Mouse (Mus musculus): ENCODE results near the gene Rhbdf1.
"Not testable (repeated sequence)": the region's sequence is repeated elsewhere in the genome, so short reads cannot be mapped to it uniquely, and the experiment has no call there.

Rhbdf1 gene

DNA sequence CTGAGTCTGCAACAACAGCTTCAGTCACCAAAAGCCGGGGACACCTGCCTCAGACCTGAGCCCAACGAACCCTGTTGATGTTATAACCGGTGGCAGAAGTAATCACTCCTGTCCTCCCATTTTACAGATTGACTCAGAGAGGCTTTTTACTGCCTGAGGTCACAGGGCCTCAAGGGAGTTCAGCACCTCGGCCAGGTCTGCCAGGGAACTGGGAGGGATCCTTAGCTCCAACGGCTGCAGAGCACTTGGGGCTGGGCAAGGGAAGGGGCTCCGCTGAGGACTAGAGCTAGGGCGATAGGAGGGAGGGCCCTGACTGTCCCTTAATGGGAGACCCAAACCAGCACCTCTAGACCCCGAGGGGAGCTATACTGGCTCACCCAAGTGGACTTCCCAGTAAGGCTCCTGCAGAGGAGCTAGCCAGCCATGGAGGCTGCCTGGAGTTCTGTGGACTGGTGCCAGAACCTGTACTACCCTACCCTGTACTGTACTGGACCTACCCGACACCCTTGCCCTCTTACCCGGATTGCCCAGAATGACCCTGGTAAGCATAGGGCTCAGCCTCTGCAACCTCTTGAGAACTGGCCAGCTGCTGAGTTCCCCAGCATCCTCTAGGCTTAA is 1.4 kb downstream of the Rhbdf1 start:
- DNase-seq: no peak

- no peak for DNase-seq
Observed at GRCm38 (mm10) chr11:32219287-32219686, 2.8 kb downstream of the Rhbdf1 start.

GRCm38 (mm10) chr11:32218501-32219050 is 3.5 kb downstream of the Rhbdf1 start:
- DNase-seq: peak; percentile 41

GRCm38 (mm10) chr11:32216851-32217250 is 5.2 kb downstream of the Rhbdf1 start:
- peak; percentile 87 for DNase-seq

DNA sequence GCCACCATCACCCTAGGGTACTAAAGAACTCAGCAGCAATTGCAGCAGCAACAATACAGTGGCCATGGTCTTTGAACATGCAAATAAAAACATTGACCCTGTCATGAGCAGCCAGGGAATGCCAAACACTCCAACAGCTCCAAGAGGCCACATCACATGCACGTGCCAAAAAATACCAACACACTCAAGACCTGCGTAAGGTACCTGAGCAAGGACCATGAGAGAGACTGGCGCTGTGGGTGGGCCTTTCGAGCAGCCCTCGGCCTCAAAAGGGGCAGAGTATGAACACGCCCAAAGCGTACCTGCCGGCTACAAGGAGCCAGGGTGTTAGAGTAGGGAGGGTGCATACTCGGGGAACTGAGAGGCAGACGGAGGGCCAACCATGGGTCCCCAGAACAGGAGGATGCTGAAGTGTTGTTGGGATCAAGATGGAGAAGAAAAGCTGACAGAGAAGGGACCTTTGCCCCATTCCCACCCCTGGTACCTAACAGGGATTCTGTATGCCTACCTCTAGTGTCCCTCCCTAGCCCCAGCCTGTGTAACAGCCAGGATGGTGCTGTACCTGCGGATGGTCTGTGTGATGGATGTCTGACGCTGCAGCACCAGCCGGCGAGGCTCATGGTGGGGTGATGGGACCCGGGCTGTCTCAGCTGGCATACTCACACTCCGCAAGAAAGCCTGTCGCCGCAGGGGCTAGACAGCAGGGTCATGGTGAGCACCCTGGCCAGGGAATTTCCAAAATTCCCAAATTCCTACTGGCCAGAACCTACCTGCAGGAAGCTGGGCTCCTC is 6.5 kb downstream of the Rhbdf1 start:
- no peak for DNase-seq

DNA sequence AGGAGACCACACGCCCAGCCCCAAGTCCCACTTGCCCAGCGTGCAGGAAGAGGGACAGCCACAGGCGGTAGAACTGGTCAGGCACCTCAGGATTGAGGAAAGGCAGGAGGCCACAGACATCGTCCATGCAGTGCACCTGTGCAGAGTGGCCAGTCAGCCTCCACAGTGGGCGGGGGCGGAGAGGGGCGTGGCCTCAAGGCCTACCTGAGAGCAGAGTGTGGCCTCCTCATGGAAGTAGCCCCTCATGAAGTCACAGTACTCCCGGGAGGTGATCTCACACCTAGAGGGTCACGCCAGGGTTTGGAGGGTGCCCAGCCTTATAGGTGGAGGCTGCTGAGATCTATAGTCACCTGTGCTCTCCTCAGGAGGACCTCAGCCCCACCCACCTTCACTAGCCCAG is 11.5 kb downstream of the Rhbdf1 start:
- DNase-seq: no peak

GRCm38 (mm10) chr11:32205058-32205873 is 16.8 kb downstream of the Rhbdf1 start, which contains the start of gene Snrnp25:
Snrnp25 (plus strand) TSS chr11:32205415.
- peak; percentile 99 for DNase-seq

DNA sequence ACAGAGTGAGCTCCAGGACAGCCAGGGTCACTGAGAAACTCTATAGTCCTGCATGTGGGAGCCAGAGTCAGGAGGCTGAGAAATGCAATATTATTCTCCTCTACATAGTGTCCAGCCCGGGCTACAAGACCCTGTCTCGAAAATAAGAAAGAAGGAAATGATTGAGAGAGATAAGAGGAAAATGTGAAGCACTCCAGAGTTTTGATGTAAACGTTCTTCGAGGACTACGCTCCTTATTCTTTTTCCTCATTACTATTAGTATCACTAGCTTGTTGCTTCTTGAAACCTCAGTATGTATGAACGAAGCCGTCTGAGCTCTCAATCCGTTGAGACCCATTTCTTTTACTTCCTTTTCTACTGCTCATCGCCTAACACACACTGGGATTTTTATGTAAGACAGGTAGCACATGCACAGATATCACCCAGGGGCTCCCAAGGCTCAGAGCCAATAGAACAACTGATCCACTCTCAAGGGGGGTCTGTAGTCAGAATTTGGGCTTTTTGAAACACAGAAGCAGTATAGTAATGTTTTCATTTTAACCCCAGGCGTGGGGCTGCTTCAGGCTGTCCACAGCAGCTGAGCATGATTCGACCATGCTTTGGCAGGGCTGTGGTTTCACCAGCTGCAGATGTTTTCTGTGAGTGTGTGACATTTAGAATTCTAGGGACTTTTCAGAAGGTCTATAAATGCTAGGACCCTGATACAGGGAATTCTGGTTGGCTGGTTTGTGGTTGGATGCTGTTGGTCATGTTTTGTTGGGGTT is 20.0 kb downstream of the Rhbdf1 start:
- DNase-seq: no peak

GRCm38 (mm10) chr11:32200992-32201391 is 21.1 kb downstream of the Rhbdf1 start:
- not testable (repeated sequence) for DNase-seq

- no peak for DNase-seq
Observed at GRCm38 (mm10) chr11:32200075-32200601, 22.0 kb downstream of the Rhbdf1 start, which contains the start of gene Il9r. Il9r (minus strand) TSS chr11:32200279.

DNA sequence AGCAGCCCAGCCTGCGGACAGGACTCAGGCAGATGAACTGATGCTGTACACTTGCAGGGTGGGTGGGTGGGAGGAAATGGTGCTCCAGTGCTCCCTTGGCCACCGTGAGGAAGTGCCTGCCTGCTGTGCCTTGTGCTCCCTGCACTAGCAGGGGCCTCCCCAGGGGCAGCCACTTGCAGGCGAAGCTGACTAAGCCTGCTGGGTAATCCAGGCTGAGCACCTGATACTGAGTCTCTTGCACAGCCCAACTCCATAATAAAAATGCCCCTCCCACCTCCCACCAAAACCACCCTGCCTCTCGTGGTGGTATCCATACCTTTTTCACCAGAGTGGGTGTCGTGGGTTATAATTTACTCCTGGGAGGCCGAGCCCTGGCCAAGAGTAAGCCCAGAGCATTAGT is 22.9 kb downstream of the Rhbdf1 start:
- no peak for DNase-seq

DNA sequence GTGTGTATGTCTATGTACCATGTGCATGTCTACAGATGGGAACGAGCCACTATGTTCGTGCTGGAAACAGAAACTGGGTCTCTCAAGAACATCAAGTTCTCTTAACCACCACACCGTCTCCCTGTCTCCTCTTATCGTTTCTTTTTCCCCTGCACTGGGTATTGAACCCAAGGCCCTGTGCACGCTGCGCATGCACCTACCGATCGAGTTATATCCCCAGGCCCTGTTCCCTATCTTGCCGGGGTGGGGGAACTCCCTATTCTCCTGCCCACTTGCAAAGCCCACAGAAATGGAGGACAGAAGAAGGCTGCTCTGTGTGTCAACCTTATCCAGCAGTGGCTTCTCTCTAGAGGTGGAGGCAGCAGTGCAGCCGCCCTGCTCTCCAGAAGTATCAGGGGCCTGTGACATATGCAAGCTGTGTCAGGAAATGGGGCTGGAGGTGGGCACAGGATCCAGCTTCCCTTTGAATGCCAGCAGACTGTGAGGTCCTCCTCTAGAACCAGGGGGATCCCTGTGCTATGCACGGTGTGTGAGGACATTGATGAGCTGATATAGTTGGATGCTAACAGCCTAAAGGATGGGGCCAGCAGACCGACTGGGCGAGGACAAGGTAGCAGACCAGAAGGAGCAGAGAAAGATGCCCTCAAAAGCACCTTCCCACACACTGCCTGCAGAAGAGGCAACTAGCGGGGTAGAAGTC is 23.7 kb downstream of the Rhbdf1 start:
- no peak for DNase-seq

- no peak for DNase-seq
Observed at GRCm38 (mm10) chr11:32197766-32198165, 24.3 kb downstream of the Rhbdf1 start.

DNA sequence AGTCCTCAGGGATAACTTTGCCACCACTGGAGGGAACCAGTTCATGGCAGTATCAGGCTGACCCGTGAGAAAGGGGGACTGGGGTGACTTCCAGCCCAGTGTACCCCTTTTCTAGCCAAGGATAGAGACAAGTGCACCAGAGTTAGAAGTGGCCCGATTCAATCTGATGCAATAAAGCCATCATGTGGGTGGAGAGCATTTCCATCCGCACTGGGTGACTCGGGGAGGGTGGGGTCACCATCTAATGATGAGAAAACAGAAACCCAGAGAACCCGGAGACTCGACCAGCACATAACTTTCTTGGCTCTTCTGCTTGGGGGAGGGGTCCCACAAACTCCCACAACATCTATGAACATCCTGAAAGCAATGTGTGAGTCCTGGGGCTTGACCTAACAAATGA is 25.4 kb downstream of the Rhbdf1 start:
- DNase-seq: no peak

DNA sequence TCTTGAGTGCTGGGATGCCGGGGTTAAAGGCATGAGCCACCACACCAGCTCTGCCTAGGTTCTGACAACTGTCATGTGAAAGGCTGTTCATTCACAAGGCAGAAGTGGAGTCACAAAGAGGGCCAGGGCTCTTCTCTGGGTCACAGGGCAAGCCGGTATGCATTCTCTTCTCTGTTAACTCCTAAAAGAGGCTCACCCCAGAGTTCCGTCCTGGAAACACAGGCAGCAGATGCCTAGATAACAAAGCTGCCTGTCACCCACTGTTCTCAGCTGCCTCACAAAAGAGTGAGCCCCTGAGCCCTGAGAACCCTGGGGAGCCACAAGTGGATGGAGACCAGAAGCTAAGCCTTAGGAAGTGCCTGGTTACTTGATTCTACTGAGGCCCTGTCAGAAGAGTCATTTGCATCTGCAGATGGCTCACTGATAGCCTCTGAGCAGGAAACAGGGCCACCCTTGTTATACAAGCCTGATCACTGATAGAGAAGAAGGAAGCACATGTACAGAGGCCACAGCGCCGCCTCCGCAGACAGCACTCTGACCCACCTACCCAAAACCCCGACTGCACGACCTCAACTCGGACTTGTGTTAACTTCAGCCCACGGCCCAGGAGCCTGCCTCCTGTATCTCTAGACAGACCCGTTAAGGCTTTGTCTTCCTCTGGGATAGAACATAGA is 26.1 kb downstream of the Rhbdf1 start:
- no peak for DNase-seq

- DNase-seq: no peak
Observed at GRCm38 (mm10) chr11:32194626-32195025, 27.5 kb downstream of the Rhbdf1 start.

GRCm38 (mm10) chr11:32194086-32194485 is 28.0 kb downstream of the Rhbdf1 start:
- no peak for DNase-seq

GRCm38 (mm10) chr11:32193156-32193555 is 28.9 kb downstream of the Rhbdf1 start:
- DNase-seq: no peak

- DNase-seq: no peak
Observed at GRCm38 (mm10) chr11:32190603-32191110, 31.4 kb downstream of the Rhbdf1 start.

- DNase-seq: no peak
Observed at GRCm38 (mm10) chr11:32190119-32190518, 32.0 kb downstream of the Rhbdf1 start.

DNA sequence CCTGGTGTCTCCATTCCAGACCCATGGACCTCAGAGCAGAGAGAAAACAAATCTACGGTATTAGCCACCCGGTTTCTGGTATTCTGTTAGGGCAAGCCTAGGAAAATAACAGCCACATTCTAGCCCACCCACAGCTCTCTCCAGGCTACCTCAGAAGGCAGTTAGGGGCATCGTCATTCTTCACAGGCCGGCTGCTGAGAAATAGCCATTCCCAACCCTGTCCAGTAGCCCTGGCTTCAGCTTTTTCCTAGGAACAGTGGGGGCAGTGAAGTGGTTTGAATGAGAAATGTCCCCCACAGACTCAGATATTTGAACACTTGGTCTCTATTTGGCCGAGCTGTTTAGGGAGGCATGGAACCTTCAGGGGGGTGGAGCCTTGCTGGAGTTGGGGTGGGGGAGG is 32.7 kb downstream of the Rhbdf1 start:
- DNase-seq: no peak

Measured in embryo, embryonic 11 days (tissue).